Mouse (Mus musculus) spleen, adult 2 months (tissue): ENCODE measurements around the gene Anapc1.

ENCODE experiments used
- CTCF ChIP-seq: fragments of 200-500 bp; IDR thresholded peaks from 2 replicates; pipeline ENCODE4 v1.5.1; 2011; ENCODE audit warnings: mild to moderate bottlenecking, inconsistent platforms; ENCODE audit not compliant: insufficient read depth, insufficient read length, insufficient replicate concordance; ENCODE audit errors: extremely low read depth
- POLR2A ChIP-seq: fragments of 200-500 bp; IDR thresholded peaks from 2 replicates; pipeline ENCODE4 v1.6.1; 2011; ENCODE audit warnings: low read depth, low read length, inconsistent platforms

- TF ChIP-seq CTCF (no peak), POLR2A (no peak)
Measured at GRCm38 (mm10) chr2:128729141-128729540, 42.0 kb upstream of the Anapc1 start.
